Mouse (Mus musculus) thymus, postnatal 14 days (tissue): Measurements from ENCODE around the gene Slc7a9.

Experiments
- DNase-seq: peaks from one replicate; pipeline ENCODE4 v3.0.0; 2021

The Slc7a9 gene

GRCm38 (mm10) chr7:35447996-35448846, at the start of gene Slc7a9:
Gene Slc7a9 (plus strand): TSS chr7:35448796.
- no peak for DNase-seq

GRCm38 (mm10) chr7:35401169-35401568, 47.4 kb upstream of the Slc7a9 start:
- no peak for DNase-seq

GRCm38 (mm10) chr7:35415226-35415625, 33.4 kb upstream of the Slc7a9 start:
- DNase-seq, result peak; percentile 84

- DNase-seq, result peak; percentile 33
These were observed 32.6 kb upstream of the Slc7a9 start for GRCm38 (mm10) chr7:35415801-35416653.

- DNase-seq, result peak; percentile 29
These were observed 32.0 kb upstream of the Slc7a9 start for GRCm38 (mm10) chr7:35416654-35416948.

GRCm38 (mm10) chr7:35423071-35423470, 25.5 kb upstream of the Slc7a9 start:
- no peak for DNase-seq

GRCm38 (mm10) chr7:35428146-35428545, 20.4 kb upstream of the Slc7a9 start:
- DNase-seq, result no peak

- DNase-seq, result no peak
These were observed 13.3 kb upstream of the Slc7a9 start for GRCm38 (mm10) chr7:35435266-35435665.

GRCm38 (mm10) chr7:35447501-35447900, 1.1 kb upstream of the Slc7a9 start:
- no peak for DNase-seq

- DNase-seq, result no peak
These were observed 271 bp downstream of the Slc7a9 start for GRCm38 (mm10) chr7:35448867-35449266.

GRCm38 (mm10) chr7:35456091-35456814, 7.7 kb downstream of the Slc7a9 start:
- no peak for DNase-seq

GRCm38 (mm10) chr7:35460971-35461370, 12.4 kb downstream of the Slc7a9 start:
- DNase-seq, result no peak

- no peak for DNase-seq
These were observed 16.4 kb downstream of the Slc7a9 start for GRCm38 (mm10) chr7:35465027-35465426.

- DNase-seq, result no peak
These were observed 19.3 kb downstream of the Slc7a9 start for GRCm38 (mm10) chr7:35467856-35468255.

GRCm38 (mm10) chr7:35470794-35471193, 22.2 kb downstream of the Slc7a9 start:
- no peak for DNase-seq

GRCm38 (mm10) chr7:35476457-35476856, 27.9 kb downstream of the Slc7a9 start:
- DNase-seq, result no peak

- DNase-seq, result no peak
These were observed 36.5 kb downstream of the Slc7a9 start for GRCm38 (mm10) chr7:35485126-35485525.

GRCm38 (mm10) chr7:35486553-35486952, 38.0 kb downstream of the Slc7a9 start:
- DNase-seq, result no peak

GRCm38 (mm10) chr7:35490186-35490585, 41.6 kb downstream of the Slc7a9 start:
- no peak for DNase-seq

- no peak for DNase-seq
These were observed 42.4 kb downstream of the Slc7a9 start for GRCm38 (mm10) chr7:35491005-35491404.

GRCm38 (mm10) chr7:35497516-35497915, 48.9 kb downstream of the Slc7a9 start:
- DNase-seq, result no peak

- no peak for DNase-seq
These were observed 53.4 kb downstream of the Slc7a9 start for GRCm38 (mm10) chr7:35501995-35502394.
